Mouse (Mus musculus) ES-Bruce4 (cell line): Measurements from ENCODE around the gene A3galt2. TPM values are rescaled to one million over a fixed set of nuclear protein-coding genes. Genes with fewer than 3 reads are reported as not detected.

Experiments used
- H3K27ac ChIP-seq: 2 replicates; pipeline ENCODE4 v1.5.1; 2012; ENCODE audit warnings: low read length, inconsistent platforms; ENCODE audit not compliant: insufficient read depth
- H3K27me3 ChIP-seq: 2 replicates; pipeline ENCODE4 v1.6.1; 2012; ENCODE audit warnings: mild to moderate bottlenecking, low read length, inconsistent platforms; ENCODE audit not compliant: control insufficient read depth, poor library complexity, insufficient read depth, severe bottlenecking
- H3K36me3 ChIP-seq: 2 replicates; pipeline ENCODE4 v1.6.1; 2012; ENCODE audit warnings: inconsistent platforms, mild to moderate bottlenecking, low read length, moderate library complexity; ENCODE audit not compliant: control insufficient read depth, poor library complexity, insufficient read depth, severe bottlenecking
- H3K4me1 ChIP-seq: one replicate; pipeline ENCODE4 v1.8.1; 2011; ENCODE audit warnings: low read length; ENCODE audit not compliant: control insufficient read depth, insufficient read depth
- H3K4me3 ChIP-seq: 2 replicates; pipeline ENCODE4 v1.5.1; 2011; ENCODE audit warnings: low read depth, mild to moderate bottlenecking, low read length
- H3K9ac ChIP-seq: 2 replicates; pipeline ENCODE4 v1.6.1; 2012; ENCODE audit warnings: low read depth, mild to moderate bottlenecking, inconsistent platforms; ENCODE audit not compliant: poor library complexity, severe bottlenecking
- H3K9me3 ChIP-seq: replicated peaks from 2 replicates; pipeline ENCODE4 v1.6.1; 2012; ENCODE audit warnings: mild to moderate bottlenecking, low read length, inconsistent platforms; ENCODE audit not compliant: control insufficient read depth, poor library complexity, insufficient read depth, severe bottlenecking
- CTCF ChIP-seq: IDR thresholded peaks from one replicate; pipeline ENCODE4 v1.8.1; 2011; ENCODE audit warnings: low read depth, low read length
- EP300 ChIP-seq: IDR thresholded peaks from 2 replicates; pipeline ENCODE4 v1.6.1; 2011; ENCODE audit warnings: low read depth, low read length; ENCODE audit not compliant: insufficient read depth
- POLR2A ChIP-seq: IDR thresholded peaks from one replicate; pipeline ENCODE4 v1.8.1; 2011; ENCODE audit warnings: low read length; ENCODE audit not compliant: insufficient read depth
- polyA plus RNA-seq: library from polyadenylated mRNA; stranded (reverse); fragments of >200 nt; gene quantifications from 2 replicates; pipeline ENCODE4 v1.2.4, GENCODE M21; 2011; ENCODE audit warnings: low read depth; ENCODE audit not compliant: missing spikeins, insufficient read depth, insufficient read length

A3galt2 gene
- polyA plus RNA-seq, 1 experiment = not detected

DNA sequence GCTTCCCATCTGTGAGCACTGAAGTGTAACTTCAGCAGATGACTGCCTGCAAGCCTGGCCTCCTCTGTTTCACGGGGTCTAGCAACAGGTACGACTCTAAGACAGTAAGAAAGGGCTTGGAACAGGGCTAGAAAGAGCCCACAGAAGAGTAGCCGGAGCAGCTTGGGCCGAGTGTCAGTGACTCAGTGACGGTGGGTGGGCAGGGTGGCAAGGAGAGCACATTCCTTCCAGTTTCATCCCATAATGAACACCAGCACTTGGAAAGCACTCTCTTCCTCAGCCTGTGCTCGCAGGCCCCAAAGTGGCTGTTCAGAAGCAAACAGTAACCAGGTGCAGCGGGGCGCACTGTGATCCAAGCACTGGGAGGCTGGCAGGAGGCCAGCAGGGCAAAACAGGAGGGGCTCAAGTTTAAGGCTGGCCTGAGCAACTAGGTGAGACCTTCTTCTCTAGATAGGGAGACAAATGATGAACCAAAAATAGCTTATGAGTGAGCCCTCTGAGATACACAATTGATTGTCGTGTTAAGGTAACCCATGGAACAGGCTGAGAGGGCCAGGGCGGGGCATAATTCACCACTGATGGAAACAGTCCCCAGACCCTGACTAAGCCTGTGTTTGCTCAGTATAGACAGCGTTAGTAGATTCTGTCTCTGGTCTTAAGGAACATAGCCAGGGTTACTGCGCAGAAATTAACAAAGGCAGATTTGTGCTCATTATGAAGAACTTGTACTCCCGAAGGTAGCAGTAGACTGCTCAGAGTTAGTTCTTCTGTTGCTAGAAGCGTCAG is 17.1 kb upstream of the A3galt2 start:
- peaks cover 10% of the 10 kb centered on the region for H3K4me1 ChIP-seq
- H3K4me3 ChIP-seq = no peak overlapping the region
- H3K27me3 ChIP-seq = no peaks in the 10 kb centered on the region
- peak overlapping the region; percentile 54 for H3K27ac ChIP-seq
- no peak for TF ChIP-seq CTCF
- H3K36me3 ChIP-seq = no peaks in the 10 kb centered on the region
- no peak overlapping the region for H3K9ac ChIP-seq
- H3K9me3 ChIP-seq = no peaks in the 10 kb centered on the region

DNA sequence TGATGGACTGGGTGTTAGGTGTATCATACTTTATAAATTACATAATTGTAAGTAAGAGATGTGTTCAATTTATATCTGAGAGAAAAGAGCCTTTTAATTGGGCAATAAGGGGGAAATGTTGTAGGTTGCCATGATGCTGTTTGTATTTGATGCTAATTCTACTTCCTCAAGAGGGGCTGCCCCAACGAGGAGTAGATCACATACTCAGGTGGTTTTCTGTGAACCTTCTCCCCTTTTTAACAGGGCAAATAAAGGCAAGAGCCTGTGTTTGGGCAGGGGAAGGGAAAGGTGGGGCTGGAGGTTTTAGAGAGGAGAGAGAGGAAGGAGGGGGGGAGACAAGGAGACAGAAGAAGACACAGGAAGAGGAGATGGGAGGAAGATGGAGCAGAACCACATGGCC is 14.3 kb upstream of the A3galt2 start:
- H3K4me3 ChIP-seq = no peak overlapping the region
- no peaks in the 10 kb centered on the region for H3K27me3 ChIP-seq
- no peak overlapping the region for H3K27ac ChIP-seq
- H3K9ac ChIP-seq = no peak overlapping the region
- TF ChIP-seq CTCF (no peak), POLR2A (no peak), EP300 (no peak)
- H3K36me3 ChIP-seq = 0 out of 2 replicates have a peak, but pooled peaks cover 5% of the 10 kb centered on the region
- no peaks in the 10 kb centered on the region for H3K9me3 ChIP-seq
- H3K4me1 ChIP-seq = peaks cover 7% of the 10 kb centered on the region

DNA sequence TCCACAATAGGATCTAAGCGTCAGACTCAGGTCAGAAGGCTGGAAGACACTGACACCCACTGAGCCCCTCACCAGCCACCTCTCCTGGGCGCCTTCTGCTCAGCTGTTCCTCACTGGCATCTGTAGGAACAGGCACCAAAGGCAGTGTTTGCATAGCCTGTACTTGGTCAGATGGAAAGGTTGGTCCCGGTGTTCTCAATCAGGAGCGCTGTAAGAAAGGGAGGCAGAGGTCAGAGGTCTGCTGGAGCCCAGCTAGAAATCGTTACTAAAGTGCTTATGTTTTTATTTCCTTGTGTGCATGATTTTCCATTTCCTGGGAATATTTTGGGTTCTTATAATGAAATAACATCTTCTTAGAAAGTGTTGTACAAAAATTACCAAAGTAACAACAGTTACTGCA is 13.3 kb upstream of the A3galt2 start:
- H3K27ac ChIP-seq = no peak overlapping the region
- H3K9me3 ChIP-seq = no peaks in the 10 kb centered on the region
- H3K9ac ChIP-seq = no peak overlapping the region
- no peak overlapping the region for H3K4me3 ChIP-seq
- peaks cover 2% of the 10 kb centered on the region for H3K4me1 ChIP-seq
- no peak for TF ChIP-seq EP300
- no peak for TF ChIP-seq CTCF
- TF ChIP-seq POLR2A = no peak
- H3K27me3 ChIP-seq = no peaks in the 10 kb centered on the region
- H3K36me3 ChIP-seq = 0 out of 2 replicates have a peak, but pooled peaks cover 5% of the 10 kb centered on the region

DNA sequence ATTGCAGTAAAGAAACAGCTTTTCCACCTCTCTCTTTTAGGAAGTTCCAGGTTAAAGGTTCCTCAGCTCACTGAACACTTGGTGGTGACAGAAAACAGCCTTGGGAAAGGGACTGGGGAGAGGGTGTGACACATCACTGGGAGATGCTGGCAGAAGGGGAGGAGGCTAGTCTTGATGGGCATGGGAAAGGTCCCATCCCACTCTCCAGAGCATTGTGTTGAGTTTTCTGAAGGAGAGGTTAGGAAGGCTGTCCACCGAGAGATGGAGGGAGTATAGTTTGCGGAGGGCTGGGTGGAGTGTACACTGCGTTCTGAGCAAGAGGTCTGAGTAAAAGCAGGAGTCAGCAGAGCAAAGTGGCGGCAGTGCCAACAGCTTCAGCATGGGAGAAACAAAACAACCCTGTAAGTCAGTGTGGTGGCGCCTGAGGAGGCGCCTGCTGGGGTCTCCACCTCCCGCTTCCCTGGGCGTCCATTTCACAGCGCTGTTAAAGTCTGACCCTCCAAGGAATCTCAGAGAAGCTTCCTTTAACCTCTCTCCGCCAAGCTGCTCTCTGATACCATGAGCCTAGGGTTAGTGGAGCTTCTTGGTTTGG is 12.7 kb upstream of the A3galt2 start:
- no peak overlapping the region for H3K27ac ChIP-seq
- H3K4me1 ChIP-seq = peaks cover 2% of the 10 kb centered on the region

DNA sequence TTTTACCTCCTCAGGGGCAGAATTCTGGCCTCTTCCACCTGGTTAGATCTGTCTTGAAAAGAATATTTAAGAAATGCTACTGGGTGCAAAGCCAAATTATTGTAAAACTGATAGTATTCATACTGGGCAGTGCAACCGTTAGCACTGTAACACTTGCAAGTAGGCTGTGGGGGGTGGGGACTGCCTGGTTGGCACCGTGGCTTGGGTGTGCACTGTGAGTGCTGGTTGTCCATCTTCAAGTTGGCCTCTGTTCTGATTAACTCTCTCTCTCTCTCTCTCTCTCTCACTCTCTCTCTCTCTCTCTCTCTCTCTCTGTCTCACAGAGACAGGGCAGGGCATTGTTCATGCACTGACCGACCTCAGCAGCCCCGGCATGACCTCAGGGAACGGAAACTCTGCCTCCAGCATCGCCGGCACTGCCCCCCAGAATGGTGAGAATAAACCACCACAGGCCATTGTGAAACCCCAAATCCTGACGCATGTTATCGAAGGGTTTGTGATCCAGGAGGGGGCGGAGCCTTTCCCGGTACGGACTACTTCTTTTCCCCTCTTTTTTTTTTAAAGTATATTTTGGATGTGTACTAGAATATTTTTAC is 12.0 kb upstream of the A3galt2 start:
- peaks cover 10% of the 10 kb centered on the region for H3K36me3 ChIP-seq
- H3K9me3 ChIP-seq = no peaks in the 10 kb centered on the region
- H3K27me3 ChIP-seq = no peaks in the 10 kb centered on the region
- no peak overlapping the region for H3K27ac ChIP-seq
- no peak overlapping the region for H3K9ac ChIP-seq
- TF ChIP-seq POLR2A (no peak), CTCF (no peak), EP300 (no peak)
- peaks cover 2% of the 10 kb centered on the region for H3K4me1 ChIP-seq
- H3K4me3 ChIP-seq = no peak overlapping the region

More for the DNA sequence above, 12.7 kb upstream of the A3galt2 start:
- Histone ChIP-seq H3K27me3 (no peaks in the 10 kb centered on the region), H3K9me3 (no peaks in the 10 kb centered on the region), H3K36me3 (peaks cover 8% of the 10 kb centered on the region), H3K9ac (no peak overlapping the region), H3K4me3 (no peak overlapping the region)
- TF ChIP-seq CTCF = no peak
- TF ChIP-seq EP300 = no peak
- no peak for TF ChIP-seq POLR2A

DNA sequence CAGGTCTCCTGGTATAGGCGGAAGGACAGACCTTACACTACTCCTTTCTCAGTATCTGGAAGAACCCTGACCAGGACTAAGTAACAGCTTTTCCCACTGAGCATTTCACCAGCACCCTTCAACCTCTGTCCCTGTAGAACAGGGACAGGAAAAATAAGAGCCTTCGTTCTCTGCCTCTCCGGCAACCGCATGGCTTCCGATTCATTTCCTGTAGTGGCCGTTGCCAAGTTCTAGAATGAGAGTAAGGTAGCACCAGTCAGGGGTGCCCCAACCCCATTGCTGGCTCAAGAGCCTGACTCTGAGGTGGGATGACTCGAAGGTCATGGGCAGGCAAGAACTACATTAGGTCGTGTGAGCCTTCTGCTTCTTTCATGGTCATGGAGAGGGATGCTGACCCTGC is 10.0 kb upstream of the A3galt2 start:
- Histone ChIP-seq H3K4me1 (no peaks in the 10 kb centered on the region), H3K36me3 (peaks cover 13% of the 10 kb centered on the region), H3K27me3 (no peaks in the 10 kb centered on the region), H3K4me3 (no peak overlapping the region), H3K9ac (no peak overlapping the region), H3K27ac (no peak overlapping the region), H3K9me3 (no peaks in the 10 kb centered on the region)
- TF ChIP-seq EP300 = no peak
- no peak for TF ChIP-seq POLR2A
- TF ChIP-seq CTCF = no peak
